Mouse (Mus musculus) MEL (cell line): Measurements from ENCODE around the gene Samd14.

Experiments
- CHD1 ChIP-seq: IDR thresholded peaks from 2 replicates; pipeline ENCODE4 v1.6.1; 2012; ENCODE audit warnings: low read depth, mild to moderate bottlenecking, inconsistent platforms, low read length, improper control_type of control experiment
- CHD2 ChIP-seq: IDR thresholded peaks from 2 replicates; pipeline ENCODE4 v1.6.1; 2011; ENCODE audit warnings: low read length, improper control_type of control experiment
- CTCF ChIP-seq, 3 experiments: IDR thresholded peaks in 2 of 3; conservative IDR thresholded peaks in 1 of 3; 2 replicates each; pipeline ENCODE4 v1.5.1; 2011 to 2012; ENCODE audit warnings: low read length in 3 of 3, low read depth in 2 of 3, mild to moderate bottlenecking in 2 of 3, improper control_type of control experiment in 1 of 3, inconsistent platforms in 1 of 3, mixed read lengths in 1 of 3, moderate library complexity in 1 of 3; ENCODE audit not compliant: control insufficient read depth in 1 of 3, insufficient read depth in 1 of 3, poor library complexity in 1 of 3, severe bottlenecking in 1 of 3
- EP300 ChIP-seq, 2 experiments: IDR thresholded peaks; 2 replicates each; pipeline ENCODE4 v1.6.1; 2011; ENCODE audit warnings: improper control_type of control experiment in 2 of 2, low read length in 2 of 2, low read depth in 1 of 2, mild to moderate bottlenecking in 1 of 2
- GATA1 ChIP-seq: IDR thresholded peaks from 2 replicates; pipeline ENCODE4 v1.6.1; 2011; ENCODE audit warnings: low read depth, low read length, improper control_type of control experiment
- KAT2A ChIP-seq: conservative IDR thresholded peaks from 2 replicates; pipeline ENCODE4 v1.6.1; 2012; ENCODE audit warnings: low read depth, low read length, improper control_type of control experiment, inconsistent platforms
- POLR2A ChIP-seq, 2 experiments: IDR thresholded peaks; 2 replicates each; pipeline ENCODE4 v1.6.1; 2011 to 2012; ENCODE audit warnings: low read length in 2 of 2, mild to moderate bottlenecking in 2 of 2, control low read depth in 1 of 2, improper control_type of control experiment in 1 of 2, low read depth in 1 of 2, moderate library complexity in 1 of 2; ENCODE audit not compliant: control insufficient read depth in 1 of 2, insufficient read depth in 1 of 2, poor library complexity in 1 of 2
- POLR2AphosphoS2 ChIP-seq: IDR thresholded peaks from 2 replicates; pipeline ENCODE4 v1.6.1; 2011; ENCODE audit warnings: low read length, improper control_type of control experiment
- TAL1 ChIP-seq: IDR thresholded peaks from 2 replicates; pipeline ENCODE4 v1.6.1; 2012; ENCODE audit warnings: mild to moderate bottlenecking, inconsistent platforms, low read length, moderate library complexity, mixed read lengths
- TCF12 ChIP-seq: IDR thresholded peaks from 2 replicates; pipeline ENCODE4 v1.6.1; 2014; ENCODE audit warnings: low read depth, mild to moderate bottlenecking, inconsistent platforms, low read length, improper control_type of control experiment, moderate library complexity
- ZKSCAN1 ChIP-seq: IDR thresholded peaks from 2 replicates; pipeline ENCODE4 v1.6.1; 2012; ENCODE audit warnings: low read depth, mild to moderate bottlenecking, inconsistent platforms, low read length, improper control_type of control experiment, moderate library complexity

DNA sequence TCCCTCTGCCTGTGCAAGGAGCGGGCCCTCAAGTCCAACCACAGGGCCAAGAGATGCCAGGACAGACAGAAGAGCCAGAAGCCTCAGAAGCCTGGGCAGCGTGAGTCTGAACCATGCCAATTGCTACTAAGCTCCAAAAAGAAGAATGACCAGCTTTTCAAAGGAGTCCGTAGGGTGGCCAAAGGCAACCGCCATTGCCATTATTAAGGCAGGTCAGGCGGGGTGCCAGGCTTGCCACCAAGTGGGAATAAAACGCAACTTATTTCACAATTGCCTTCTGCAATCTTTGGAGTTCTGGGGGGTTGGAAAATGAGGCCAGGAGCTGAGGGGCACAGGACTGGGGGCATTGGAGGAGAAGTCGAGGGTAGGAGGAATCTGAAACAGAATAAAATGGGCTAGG is 41.5 kb upstream of the Samd14 start:
- TF ChIP-seq CTCF (IDR thresholded peaks at IDR 0.05 in 2 of 3, conservative IDR thresholded peaks at IDR 0.05 in 1 of 3; ENCODE audit: control insufficient read depth in 1 of 3, insufficient read depth in 1 of 3, low read depth in 2 of 3, low read length in 3 of 3, poor library complexity in 1 of 3, severe bottlenecking in 1 of 3) (no peak), TCF12 (no peak), POLR2A (IDR thresholded peaks at IDR 0.05; ENCODE audit: control insufficient read depth in 1 of 2, insufficient read depth in 1 of 2, low read depth in 1 of 2, low read length in 2 of 2, poor library complexity in 1 of 2) (no peak), POLR2AphosphoS2 (no peak), TAL1 (no peak), ZKSCAN1 (no peak), GATA1 (no peak), CHD1 (no peak), CHD2 (no peak), EP300 (IDR thresholded peaks at IDR 0.05; ENCODE audit: low read depth in 1 of 2, low read length in 2 of 2) (no peak), KAT2A (no peak)
